Mouse (Mus musculus): ENCODE data around the gene Wdr47.
"Not testable (repeated sequence)": the region's sequence is repeated elsewhere in the genome, so short reads cannot be mapped to it uniquely, and the experiment has no call there.

The Wdr47 gene

DNA sequence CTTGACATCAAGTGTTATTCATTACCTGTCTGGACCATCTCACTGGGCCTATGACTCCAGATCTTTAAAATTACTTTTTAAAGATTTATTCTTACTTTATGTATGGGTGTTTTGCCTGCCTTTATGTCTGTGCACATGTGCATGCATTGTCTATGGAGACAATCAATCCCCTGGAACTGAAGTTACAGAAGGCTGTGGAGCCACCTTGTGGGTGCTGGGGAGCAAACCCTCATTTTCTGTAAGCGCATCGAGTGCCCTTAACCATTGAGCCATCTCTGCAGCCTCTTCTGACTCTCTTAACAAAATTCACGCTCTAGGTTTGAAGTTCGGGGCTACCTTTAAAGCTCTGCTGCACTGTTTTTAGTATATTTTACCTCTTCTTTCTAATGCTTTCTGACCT is 48.3 kb downstream of the Wdr47 start:
- no peak for DNase-seq (ENCODE audit: low spot score)

DNA sequence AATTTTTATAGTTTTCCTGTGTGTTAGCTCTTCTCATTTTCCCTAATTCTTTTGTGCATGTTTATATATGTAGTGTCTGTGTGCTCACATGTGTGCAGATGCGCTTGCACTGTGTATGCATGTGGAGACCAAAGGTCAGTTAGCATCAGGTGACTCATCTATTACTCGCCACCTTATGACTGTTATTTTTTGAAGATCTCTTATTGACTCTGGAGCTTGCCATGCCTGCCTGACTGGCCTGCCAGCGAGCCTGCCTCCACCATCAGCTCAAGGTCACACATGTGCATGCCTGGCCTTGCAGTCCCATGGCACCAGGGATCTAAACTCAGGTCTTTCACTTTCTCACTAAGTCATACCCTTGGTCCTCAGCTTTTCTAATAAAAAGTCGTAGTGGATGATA is 49.9 kb downstream of the Wdr47 start:
- no peak for DNase-seq (ENCODE audit: low spot score)

DNA sequence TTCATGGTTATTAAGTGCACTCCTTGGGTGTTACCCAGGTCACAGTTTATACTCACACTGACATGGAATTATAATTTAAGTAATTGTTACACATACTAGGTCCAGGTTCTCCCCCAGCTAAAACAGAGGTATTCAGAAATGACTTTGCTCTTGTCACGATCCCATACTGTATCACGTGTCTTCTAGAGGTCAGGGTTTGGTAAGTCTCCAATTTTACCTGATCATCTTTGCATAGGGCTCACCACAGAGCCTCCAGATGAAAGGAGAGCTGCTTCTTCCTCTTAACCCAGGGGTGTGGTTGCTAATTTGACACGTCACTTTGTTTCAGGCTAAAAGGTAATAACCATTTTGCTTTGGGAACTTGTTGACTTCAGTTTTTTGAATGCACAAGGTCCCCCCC is 53.8 kb downstream of the Wdr47 start:
- no peak for DNase-seq (ENCODE audit: low spot score)

- no peak for DNase-seq (ENCODE audit: low spot score)
Measured at GRCm38 (mm10) chr3:108646036-108646435, 55.0 kb downstream of the Wdr47 start.

- not testable (repeated sequence) for DNase-seq (ENCODE audit: low spot score)
Measured at GRCm38 (mm10) chr3:108647681-108648080, 56.6 kb downstream of the Wdr47 start.

DNA sequence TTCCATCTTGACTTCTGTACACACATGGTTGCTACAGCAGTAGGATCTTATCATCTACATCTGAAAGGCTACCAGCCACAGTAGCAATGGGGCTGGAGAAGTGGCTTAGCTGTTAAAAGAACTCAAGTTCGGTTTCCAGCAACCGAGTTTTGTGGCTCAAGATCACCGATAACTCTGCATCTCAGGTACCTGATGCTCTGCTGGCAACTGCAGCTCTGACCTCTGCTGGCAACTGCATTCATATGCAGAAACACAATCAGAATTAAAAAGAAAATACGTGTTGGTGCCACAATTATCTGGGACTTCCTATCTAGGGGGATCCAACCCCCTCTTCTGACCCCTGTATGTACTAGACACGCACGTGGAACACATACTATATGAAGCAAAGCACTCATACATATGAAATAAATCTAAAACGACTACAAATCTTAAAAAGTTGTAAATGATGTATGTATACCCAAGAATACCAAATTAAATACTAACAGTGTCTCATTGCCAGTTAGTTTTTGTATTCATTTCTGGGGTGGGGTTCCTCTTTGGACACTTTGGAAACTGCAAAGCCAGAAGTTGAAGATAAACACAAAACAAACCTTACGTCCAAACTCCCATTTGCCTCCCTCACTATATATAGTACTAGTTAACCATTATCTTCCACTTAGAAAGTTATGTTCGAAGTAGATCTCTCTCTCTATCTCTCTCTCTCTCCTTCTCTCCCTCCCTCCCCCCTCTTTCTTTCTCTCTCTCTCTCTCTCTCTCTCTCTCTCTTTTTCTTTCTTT is 62.0 kb downstream of the Wdr47 start:
- no peak for DNase-seq (ENCODE audit: low spot score)

GRCm38 (mm10) chr3:108653710-108654379 is 62.8 kb downstream of the Wdr47 start, which contains the start of gene Clcc1:
Gene Clcc1, plus strand, starts transcription at chr3:108653913.
- peak; percentile 95 for DNase-seq (ENCODE audit: low spot score)

GRCm38 (mm10) chr3:108654566-108654965 is 63.5 kb downstream of the Wdr47 start:
- no peak for DNase-seq (ENCODE audit: low spot score)

- DNase-seq (ENCODE audit: low spot score), result no peak
Measured at GRCm38 (mm10) chr3:108655486-108655885, 64.4 kb downstream of the Wdr47 start.

GRCm38 (mm10) chr3:108658612-108659011 is 67.5 kb downstream of the Wdr47 start:
- DNase-seq (ENCODE audit: low spot score), result no peak

DNA sequence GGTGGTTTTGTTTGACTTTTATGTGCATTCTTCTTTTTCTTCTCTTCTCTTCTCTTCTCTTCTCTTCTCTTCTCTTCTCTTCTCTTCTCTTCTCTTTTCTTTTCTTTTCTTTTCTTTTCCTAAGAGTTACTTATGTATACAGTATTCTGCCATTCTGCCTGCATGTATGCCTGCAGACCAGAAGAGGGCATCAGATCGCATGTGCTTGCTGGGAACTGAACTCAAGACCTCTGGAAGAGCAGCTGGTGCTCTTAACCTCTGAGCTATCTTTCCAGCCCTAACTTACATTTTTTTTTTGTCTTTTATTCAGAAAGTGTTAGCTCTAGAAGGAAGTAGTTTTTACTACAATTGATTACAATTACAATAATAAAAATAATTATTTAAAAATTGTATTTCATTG is 69.9 kb downstream of the Wdr47 start:
- DNase-seq (ENCODE audit: low spot score), result no peak

GRCm38 (mm10) chr3:108676616-108677015 is 85.5 kb downstream of the Wdr47 start:
- no peak for DNase-seq (ENCODE audit: low spot score)

- DNase-seq (ENCODE audit: low spot score), result no peak
Measured at GRCm38 (mm10) chr3:108681004-108681403, 89.9 kb downstream of the Wdr47 start.

DNA sequence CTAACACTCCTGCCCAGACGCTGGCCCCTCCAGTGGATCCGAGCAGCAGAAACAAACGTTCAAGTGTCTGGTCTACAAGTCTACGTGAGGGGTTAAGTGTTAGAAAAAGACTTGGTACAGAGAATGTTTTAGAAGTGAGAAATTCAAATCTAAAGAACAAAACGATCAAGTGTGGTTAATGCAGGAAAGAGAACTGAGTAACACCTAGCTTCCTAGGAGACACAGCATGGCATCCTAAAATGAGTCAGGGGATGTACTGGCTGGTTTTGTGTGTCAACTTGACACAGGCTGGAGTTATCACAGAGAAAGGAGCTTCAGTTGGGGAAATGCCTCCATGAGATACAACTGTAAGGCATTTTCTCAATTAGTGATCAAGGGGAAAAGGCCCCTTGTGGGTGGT is 92.5 kb downstream of the Wdr47 start:
- DNase-seq (ENCODE audit: low spot score), result not testable (repeated sequence)

GRCm38 (mm10) chr3:108685701-108686100 is 94.6 kb downstream of the Wdr47 start:
- no peak for DNase-seq (ENCODE audit: low spot score)

DNA sequence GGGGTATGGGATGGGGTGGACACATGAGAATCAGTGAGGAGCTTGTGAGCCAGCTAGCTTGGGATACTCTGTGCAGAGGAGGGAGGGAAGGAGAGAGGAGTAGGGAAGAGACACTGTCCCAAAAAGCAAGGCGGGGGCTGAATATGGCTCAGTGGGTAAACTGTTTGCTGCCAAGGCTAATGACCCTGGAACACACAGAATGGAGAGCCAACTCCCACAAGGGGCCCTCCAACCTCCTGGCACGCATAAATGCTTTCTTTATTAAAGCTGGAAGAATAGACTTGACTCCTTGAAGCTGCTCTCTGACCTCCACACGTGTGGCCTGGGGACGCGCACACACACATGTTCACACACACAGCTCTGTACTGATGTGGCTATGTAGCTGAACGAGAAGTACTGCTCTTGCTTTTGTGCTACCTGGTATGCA is 97.9 kb downstream of the Wdr47 start:
- peak; percentile 63 for DNase-seq (ENCODE audit: low spot score)

- DNase-seq (ENCODE audit: low spot score), result no peak
Measured at GRCm38 (mm10) chr3:108689446-108689845, 98.4 kb downstream of the Wdr47 start.

DNA sequence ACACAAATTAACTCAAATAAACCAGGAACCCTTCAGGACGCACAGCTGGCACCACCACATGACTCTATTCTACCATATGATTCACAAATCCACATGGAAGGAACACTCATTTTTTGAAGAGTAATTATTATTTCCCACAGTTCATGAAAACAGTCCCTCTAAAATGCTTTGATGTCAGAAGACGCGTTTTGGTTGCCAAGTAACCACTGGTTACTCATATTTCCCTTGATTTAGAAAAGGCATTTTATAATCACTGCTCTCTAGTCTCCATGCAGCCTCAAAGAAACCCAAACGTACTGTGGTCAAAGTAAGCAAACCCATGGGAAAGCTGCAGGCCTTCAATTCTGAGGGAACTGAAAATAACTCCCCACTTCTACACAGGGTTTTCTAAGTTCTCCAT is 98.9 kb downstream of the Wdr47 start:
- DNase-seq (ENCODE audit: low spot score), result no peak

GRCm38 (mm10) chr3:108694321-108694720 is 103.2 kb downstream of the Wdr47 start:
- no peak for DNase-seq (ENCODE audit: low spot score)
